Mouse (Mus musculus) monocyte, adult 5-6 weeks (primary cell): ENCODE results near the gene Iqca. TPM values are rescaled to one million over a fixed set of nuclear protein-coding genes. Genes with fewer than 3 reads are reported as not detected.

Experiments used
- ATAC-seq: fragments of 153-309, 156-312 bp; replicated peaks from 2 replicates; pipeline ENCODE4 v1.8.0; 2017; ENCODE audit warnings: mild to moderate bottlenecking; ENCODE audit not compliant: low TSS enrichment, insufficient number of reproducible peaks, severe bottlenecking, poor library complexity, low FRiP score
- total RNA-seq: library from RNA; stranded (forward); fragments of 200-1000, 200-491, 200-594 nt; gene quantifications from 3 replicates; pipeline ENCODE4 v1.2.3, GENCODE M21; 2017

The Iqca gene
- total RNA-seq, 1 experiment from 2014 or later, result not detected

DNA sequence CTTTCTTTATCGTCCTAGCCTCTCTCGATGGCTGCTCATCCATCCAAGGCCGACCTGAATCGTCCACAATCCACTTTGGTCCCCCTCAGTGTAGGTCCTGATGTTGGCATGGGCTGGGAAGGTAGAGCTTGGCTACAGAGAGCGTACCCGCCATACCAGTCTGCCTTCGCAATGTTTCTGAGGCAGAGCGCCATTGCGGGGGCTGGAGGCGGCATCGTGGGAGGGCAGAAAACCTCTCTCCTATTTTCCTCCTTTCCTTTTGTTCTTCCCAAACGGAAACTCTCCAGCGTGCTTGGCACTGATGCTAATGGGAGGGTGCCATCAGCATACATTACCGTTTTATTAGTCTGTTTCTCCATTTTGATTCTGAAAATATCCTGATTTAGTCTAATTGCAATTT, 146.5 kb downstream of the Iqca start:
- no peak for ATAC-seq

DNA sequence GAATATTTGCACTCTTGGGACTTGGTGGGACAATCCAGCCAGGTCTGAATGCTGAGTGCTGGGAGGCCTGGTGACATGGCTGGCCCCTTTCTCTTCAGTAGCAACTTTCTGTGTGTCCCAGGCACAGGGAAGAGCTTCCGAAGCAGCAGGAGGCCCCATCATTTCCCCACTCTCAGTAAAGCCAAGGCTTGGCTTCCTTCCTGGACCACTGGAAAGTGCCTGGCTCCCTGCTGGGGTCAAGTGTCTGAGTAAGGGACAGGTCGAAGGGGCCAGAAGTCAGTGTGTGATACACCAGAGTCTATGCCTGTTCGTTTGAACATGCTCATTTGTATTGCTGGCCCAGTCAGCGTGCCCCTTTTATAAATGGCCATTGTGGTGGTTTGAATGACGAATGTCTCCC, 152.2 kb downstream of the Iqca start:
- ATAC-seq, result no peak

DNA sequence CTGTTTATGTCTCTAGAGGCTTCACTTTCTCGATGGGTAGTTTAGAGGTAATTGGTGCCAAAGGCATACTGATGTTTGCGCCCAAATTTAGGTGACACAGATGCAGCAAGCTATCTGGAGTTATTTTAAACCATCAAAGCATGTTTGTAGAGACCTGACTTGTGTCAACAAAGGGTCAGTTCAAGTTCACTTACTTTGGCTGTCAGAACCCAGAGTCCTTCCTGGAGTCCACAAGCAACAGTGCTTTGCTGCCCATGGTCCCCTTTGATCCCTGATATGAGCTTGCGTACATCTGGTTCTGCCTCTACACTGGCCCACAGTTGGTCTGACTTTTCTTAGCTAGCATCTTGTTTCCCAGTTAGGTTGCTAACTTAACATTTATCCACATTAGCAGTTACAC, 153.3 kb downstream of the Iqca start:
- no peak for ATAC-seq

DNA sequence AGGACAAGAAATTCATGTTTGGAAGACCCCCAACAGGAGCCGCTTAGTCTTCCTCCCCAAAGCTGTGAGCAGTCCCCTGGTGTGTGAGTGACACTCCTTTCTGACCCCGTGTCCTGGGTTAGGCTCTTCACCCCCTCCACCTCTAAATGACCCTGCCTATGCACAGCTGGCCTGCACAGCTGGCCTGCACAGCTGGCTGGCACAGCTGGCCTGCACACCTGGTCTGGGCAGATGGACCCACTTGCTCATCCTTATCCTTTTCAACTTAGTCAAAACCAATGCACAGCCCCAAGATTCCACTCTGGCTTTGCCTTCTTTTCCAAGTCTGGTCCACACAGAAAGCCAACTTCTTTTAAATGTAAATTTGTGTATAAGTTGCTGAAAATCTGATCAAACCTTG, 154.5 kb downstream of the Iqca start:
- ATAC-seq, result no peak

DNA sequence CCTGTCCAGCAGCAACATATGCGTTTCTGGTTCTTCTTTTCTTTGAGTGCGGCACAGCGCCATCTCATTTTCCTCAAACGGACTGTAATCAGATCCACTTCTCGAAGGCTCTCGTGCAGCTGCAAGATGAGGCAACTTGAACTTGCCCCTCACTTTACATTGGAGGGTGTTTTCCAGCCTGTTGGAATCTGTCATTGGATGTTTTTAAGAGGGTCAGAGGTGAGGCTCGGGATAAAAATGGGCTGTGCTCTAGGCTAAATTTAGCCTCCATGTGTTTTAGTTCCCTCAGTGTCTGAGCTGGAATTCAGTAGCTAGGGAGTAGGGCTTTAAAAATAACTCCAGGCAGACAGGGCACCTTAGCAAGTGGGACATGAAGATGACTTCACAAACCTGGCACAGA, 155.1 kb downstream of the Iqca start:
- no peak for ATAC-seq

DNA sequence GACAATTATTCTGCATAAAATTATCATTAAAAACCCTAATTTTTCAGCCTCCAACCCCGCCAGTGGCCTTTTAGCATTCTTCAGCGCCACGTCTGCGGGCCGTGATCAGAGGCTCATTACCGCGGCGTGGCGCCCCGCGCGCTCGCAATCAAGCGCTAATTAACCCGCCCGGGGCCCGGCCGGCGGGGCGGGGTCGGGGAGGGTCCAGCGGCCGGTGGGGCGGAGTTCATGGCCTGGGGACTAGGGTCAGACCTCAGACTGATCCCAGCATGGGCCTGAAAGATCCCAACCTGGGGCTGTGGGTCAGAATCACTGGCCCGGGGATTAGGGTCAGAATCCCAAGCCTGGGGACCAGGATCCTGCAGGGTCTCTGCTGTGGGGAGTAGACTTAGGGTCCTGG, 160.9 kb downstream of the Iqca start:
- ATAC-seq, result no peak

Other genes with a start within 250 kb of the Iqca start
- not detected in 3 replicates for gene Gbx2, start 222.2 kb downstream of the Iqca start, total RNA-seq
- gene Asb18, start 138.7 kb downstream of the Iqca start, total RNA-seq, result not detected in 3 replicates
- gene Ackr3, start 50.6 kb upstream of the Iqca start, total RNA-seq, result 8.7 TPM in 1 of 3 replicates, not detected in the others